8 mouse cellular contexts compared by ENCODE assay signal in genomic region chr17:70834430-70834965, GRCm38 (mm10). TPM values are rescaled to one million over a fixed set of nuclear protein-coding genes. Genes with fewer than 3 reads are reported as not detected.
DNase-seq lines count a peak whose midpoint lies in the region; ATAC-seq lines count a peak whose summit lies in the region.

No protein-coding gene starts in this region.

- no peak for ATAC-seq in cerebellum, adult (ENCODE audit: insufficient number of reproducible peaks, low FRiP score, low TSS enrichment)
- ATAC-seq in heart, embryonic 16.5 days (replicated peaks; ENCODE audit: extremely low read depth, insufficient read depth, low FRiP score) = 0 out of 2 replicates have a peak, but pooled peaks have one; percentile 18
- peak; percentile 22; the same call in 1 of the 2 replicates for ATAC-seq in megakaryocyte-erythroid progenitor cell, adult 5-6 weeks (replicated peaks; ENCODE audit: low FRiP score, low TSS enrichment, poor library complexity, severe bottlenecking)
- no peak for ATAC-seq in frontal cortex, adult (ENCODE audit: low TSS enrichment)

- H3K9me3 ChIP-seq in heart, embryonic 16.5 days (replicated peaks; ENCODE audit: control insufficient read depth, low read length) = no peaks in the 10 kb centered on the region

- no peaks in the 10 kb centered on the region for H3K27me3 ChIP-seq in heart, embryonic 16.5 days (ENCODE audit: control insufficient read depth, insufficient read depth, low read length)

- no peak overlapping the region for H3K27ac ChIP-seq in heart, embryonic 16.5 days (ENCODE audit: low read length)

- peak overlapping the region; percentile 56 for H3K4me3 ChIP-seq in heart, embryonic 16.5 days (ENCODE audit: low read length)

- H3K4me1 ChIP-seq in heart, embryonic 16.5 days (ENCODE audit: control insufficient read depth, insufficient read depth, low read length) = peaks cover 6% of the 10 kb centered on the region

- H3K4me2 ChIP-seq in heart, embryonic 16.5 days (ENCODE audit: low read depth, low read length) = peak overlapping the region; percentile 94

- peak overlapping the region; percentile 59 for H3K9ac ChIP-seq in heart, embryonic 16.5 days (ENCODE audit: low read length)

- 1% methylated on average over 29 of the region's 29 CpGs for WGBS in heart, embryonic 16.5 days

- 0 out of 2 replicates have a peak, but pooled peaks cover under 1% of the 10 kb centered on the region for H3K36me3 ChIP-seq in heart, embryonic 16.5 days (ENCODE audit: control insufficient read depth, insufficient read depth)

- DNase-seq in cerebellum, postnatal 14 days = peak; percentile 32 to 45
- peak; percentile 50 for DNase-seq in embryo, embryonic 10.5 days (ENCODE audit: low spot score)
- DNase-seq in kidney, postnatal 14 days = peak; percentile 59
- DNase-seq in layer of hippocampus, adult 8-10 months (ENCODE audit: low spot score in 2 of 2) = no peak

RNA-seq across cellular contexts. Expression of gene Tgif1, which starts 18.8 kb away (rescaled TPM):
- 19.7 and 20.7 TPM in 2 replicates for polyA plus RNA-seq in heart, embryonic 16.5 days (2015; fragmentation: Nextera tagmentation; extraction: Ambion mirVana)
- total RNA-seq in megakaryocyte-erythroid progenitor cell, adult 5-6 weeks (2014; fragmentation: Nextera tagmentation) = 43.6 and 50.7 TPM in 2 replicates
- total RNA-seq in megakaryocyte-erythroid progenitor cell, adult 5-6 weeks (2017) = 25.0 and 30.1 TPM in 2 replicates
- 1 to 10 TPM; 1.8 to 9.1 (median 5.3) TPM for total RNA-seq in layer of hippocampus, adult 8-10 months (2022)

Comparison
In these comparisons a context has a peak if more than half of its experiments do, and no peak if none do; other contexts are left out.
1. DNase-seq: peak in cerebellum, postnatal 14 days (2 of 2), embryo, embryonic 10.5 days (single experiment) and kidney, postnatal 14 days (single experiment); none in layer of hippocampus, adult 8-10 months (0 of 2).
2. ATAC-seq: peak in heart, embryonic 16.5 days (single experiment) and megakaryocyte-erythroid progenitor cell, adult 5-6 weeks (single experiment); none in cerebellum, adult (single experiment) and frontal cortex, adult (single experiment).